Mouse (Mus musculus) MEL (cell line): ENCODE data around the gene Atp1a4.

Experiments
- CTCF ChIP-seq, 3 experiments: IDR thresholded peaks in 2 of 3; conservative IDR thresholded peaks in 1 of 3; 2 replicates each; pipeline ENCODE4 v1.5.1; 2011 to 2012; ENCODE audit warnings: low read length in 3 of 3, low read depth in 2 of 3, mild to moderate bottlenecking in 2 of 3, improper control_type of control experiment in 1 of 3, inconsistent platforms in 1 of 3, mixed read lengths in 1 of 3, moderate library complexity in 1 of 3; ENCODE audit not compliant: control insufficient read depth in 1 of 3, insufficient read depth in 1 of 3, poor library complexity in 1 of 3, severe bottlenecking in 1 of 3
- EP300 ChIP-seq, 2 experiments: IDR thresholded peaks; 2 replicates each; pipeline ENCODE4 v1.6.1; 2011; ENCODE audit warnings: improper control_type of control experiment in 2 of 2, low read length in 2 of 2, low read depth in 1 of 2, mild to moderate bottlenecking in 1 of 2
- MAFK ChIP-seq: IDR thresholded peaks from 2 replicates; pipeline ENCODE4 v1.6.1; 2011; ENCODE audit warnings: low read depth, mild to moderate bottlenecking, low read length, improper control_type of control experiment, borderline replicate concordance
- MEF2A ChIP-seq: IDR thresholded peaks from 2 replicates; pipeline ENCODE4 v1.6.1; 2014; ENCODE audit warnings: low read depth, mild to moderate bottlenecking, inconsistent platforms, low read length, improper control_type of control experiment; ENCODE audit not compliant: poor library complexity, insufficient replicate concordance, severe bottlenecking; ENCODE audit errors: extremely low read depth
- NELFE ChIP-seq: IDR thresholded peaks from 2 replicates; pipeline ENCODE4 v1.6.1; 2011; ENCODE audit warnings: low read depth, low read length, improper control_type of control experiment
- NRF1 ChIP-seq: IDR thresholded peaks from 2 replicates; pipeline ENCODE4 v1.6.1; 2014; ENCODE audit warnings: low read depth, mild to moderate bottlenecking, inconsistent platforms, low read length, improper control_type of control experiment, moderate library complexity; ENCODE audit not compliant: poor library complexity, insufficient read depth, severe bottlenecking
- POLR2A ChIP-seq, 2 experiments: IDR thresholded peaks; 2 replicates each; pipeline ENCODE4 v1.6.1; 2011 to 2012; ENCODE audit warnings: low read length in 2 of 2, mild to moderate bottlenecking in 2 of 2, control low read depth in 1 of 2, improper control_type of control experiment in 1 of 2, low read depth in 1 of 2, moderate library complexity in 1 of 2; ENCODE audit not compliant: control insufficient read depth in 1 of 2, insufficient read depth in 1 of 2, poor library complexity in 1 of 2
- ZC3H11A ChIP-seq: IDR thresholded peaks from 2 replicates; pipeline ENCODE4 v1.6.1; 2012; ENCODE audit warnings: low read depth, mild to moderate bottlenecking, inconsistent platforms, low read length, improper control_type of control experiment
- ZKSCAN1 ChIP-seq: IDR thresholded peaks from 2 replicates; pipeline ENCODE4 v1.6.1; 2012; ENCODE audit warnings: low read depth, mild to moderate bottlenecking, inconsistent platforms, low read length, improper control_type of control experiment, moderate library complexity

- TF ChIP-seq MAFK (no peak), MEF2A (no peak), EP300 (IDR thresholded peaks at IDR 0.05; ENCODE audit: low read depth in 1 of 2, low read length in 2 of 2) (no peak), CTCF (IDR thresholded peaks at IDR 0.05 in 2 of 3, conservative IDR thresholded peaks at IDR 0.05 in 1 of 3; ENCODE audit: control insufficient read depth in 1 of 3, insufficient read depth in 1 of 3, low read depth in 2 of 3, low read length in 3 of 3, poor library complexity in 1 of 3, severe bottlenecking in 1 of 3) (no peak), ZC3H11A (no peak), POLR2A (IDR thresholded peaks at IDR 0.05; ENCODE audit: control insufficient read depth in 1 of 2, insufficient read depth in 1 of 2, low read depth in 1 of 2, low read length in 2 of 2, poor library complexity in 1 of 2) (no peak), ZKSCAN1 (no peak), NELFE (no peak), NRF1 (no peak)
These were observed 66.6 kb downstream of the Atp1a4 start for GRCm38 (mm10) chr1:172191578-172191977.
